Mouse (Mus musculus) limb, embryonic 15.5 days (tissue): Measurements from ENCODE around the gene Kcnh1. TPM values are rescaled to one million over a fixed set of nuclear protein-coding genes. Genes with fewer than 3 reads are reported as not detected.

Experiments
- ATAC-seq: fragments of 200-750 bp; cut with Nextera tagmentation; 2 replicates; pipeline ENCODE4 v1.8.0; 2017; ENCODE audit warnings: low read depth, moderate TSS enrichment; ENCODE audit not compliant: insufficient number of reproducible peaks, low FRiP score, low TSS enrichment
- H3K27ac ChIP-seq: fragments of 300-500 bp; sonication (generic); 2 replicates; pipeline ENCODE4 v1.5.1; 2015; ENCODE audit warnings: moderate library complexity, mild to moderate bottlenecking, inconsistent platforms
- H3K27me3 ChIP-seq: fragments of 300-500 bp; sonication (generic); 2 replicates; pipeline ENCODE4 v1.6.1; 2015; ENCODE audit warnings: inconsistent platforms
- H3K36me3 ChIP-seq: fragments of 300-500 bp; sonication (generic); 2 replicates; pipeline ENCODE4 v1.6.1; 2015; ENCODE audit warnings: inconsistent platforms
- H3K4me1 ChIP-seq: fragments of 300-500 bp; sonication (generic); 2 replicates; pipeline ENCODE4 v1.6.1; 2015; ENCODE audit warnings: inconsistent platforms
- H3K4me2 ChIP-seq: fragments of 300-500 bp; sonication (generic); 2 replicates; pipeline ENCODE4 v1.6.1; 2015; ENCODE audit warnings: mild to moderate bottlenecking, inconsistent platforms
- H3K4me3 ChIP-seq: fragments of 300-500 bp; sonication (generic); 2 replicates; pipeline ENCODE4 v1.5.1; 2015; ENCODE audit warnings: mild to moderate bottlenecking, inconsistent platforms
- H3K9ac ChIP-seq: fragments of 300-500 bp; sonication (generic); 2 replicates; pipeline ENCODE4 v1.6.1; 2015; ENCODE audit warnings: inconsistent platforms
- H3K9me3 ChIP-seq: fragments of 300-500 bp; sonication (generic); 2 replicates; pipeline ENCODE4 v1.6.1; 2016; ENCODE audit warnings: inconsistent platforms
- WGBS: fragments of 180-500 bp; shearing (Covaris S2); methylation state at CpG from one replicate; pipeline ENCODE4 v1.1.7; 2015; 5-methylcytosine and 5-hydroxymethylcytosine counted together
- polyA plus RNA-seq: library from polyadenylated mRNA; unstranded; fragments of >200 nt; fragmentation: Nextera tagmentation; extraction: Ambion mirVana; gene quantifications from 2 replicates; pipeline ENCODE4 v1.2.1, GENCODE M21; 2015

Gene Kcnh1
- polyA plus RNA-seq, 1 experiment from 2014 or later = 0.61 TPM

- Histone ChIP-seq H3K27ac (no peak overlapping the region), H3K27me3 (no peaks in the 10 kb centered on the region), H3K4me2 (no peak overlapping the region), H3K36me3 (no peaks in the 10 kb centered on the region), H3K9me3 (no peaks in the 10 kb centered on the region), H3K9ac (no peak overlapping the region), H3K4me1 (0 out of 2 replicates have a peak, but pooled peaks cover 5% of the 10 kb centered on the region), H3K4me3 (no peak overlapping the region)
- 71% methylated on average over 2 of the region's 2 CpGs for WGBS
- no peak for ATAC-seq
These were observed 113.0 kb downstream of the Kcnh1 start for GRCm38 (mm10) chr1:192303615-192304014.

GRCm38 (mm10) chr1:192305155-192305554 lies 114.6 kb downstream of the Kcnh1 start:
- Histone ChIP-seq H3K27me3 (no peaks in the 10 kb centered on the region), H3K27ac (no peak overlapping the region), H3K4me2 (no peak overlapping the region), H3K36me3 (no peaks in the 10 kb centered on the region), H3K4me3 (no peak overlapping the region), H3K9me3 (no peaks in the 10 kb centered on the region), H3K4me1 (0 out of 2 replicates have a peak, but pooled peaks cover 5% of the 10 kb centered on the region), H3K9ac (no peak overlapping the region)
- no peak for ATAC-seq
- WGBS = 70% methylated on average over 1 of the region's 1 CpGs

- no peaks in the 10 kb centered on the region for H3K9me3 ChIP-seq
- ATAC-seq = no peak
- no peak overlapping the region for H3K4me2 ChIP-seq
These were observed 116.5 kb downstream of the Kcnh1 start for GRCm38 (mm10) chr1:192307055-192307454.

GRCm38 (mm10) chr1:192311298-192311697 lies 120.7 kb downstream of the Kcnh1 start:
- no peak overlapping the region for H3K4me3 ChIP-seq
- H3K27ac ChIP-seq = no peak overlapping the region
- H3K36me3 ChIP-seq = no peaks in the 10 kb centered on the region
- H3K4me1 ChIP-seq = peaks cover 16% of the 10 kb centered on the region
- no peak for ATAC-seq
- no peaks in the 10 kb centered on the region for H3K9me3 ChIP-seq
- no peaks in the 10 kb centered on the region for H3K27me3 ChIP-seq
- no peak overlapping the region for H3K4me2 ChIP-seq
- no peak overlapping the region for H3K9ac ChIP-seq

More at GRCm38 (mm10) chr1:192307055-192307454, 116.5 kb downstream of the Kcnh1 start:
- Histone ChIP-seq H3K27ac (no peak overlapping the region), H3K9ac (no peak overlapping the region), H3K4me3 (no peak overlapping the region), H3K4me1 (peaks cover 7% of the 10 kb centered on the region), H3K27me3 (no peaks in the 10 kb centered on the region), H3K36me3 (no peaks in the 10 kb centered on the region)

- Histone ChIP-seq H3K9me3 (no peaks in the 10 kb centered on the region), H3K4me2 (no peak overlapping the region), H3K4me3 (no peak overlapping the region), H3K4me1 (peaks cover 16% of the 10 kb centered on the region), H3K36me3 (no peaks in the 10 kb centered on the region), H3K9ac (no peak overlapping the region), H3K27ac (no peak overlapping the region), H3K27me3 (no peaks in the 10 kb centered on the region)
- WGBS = 65% methylated on average over 6 of the region's 6 CpGs
- no peak for ATAC-seq
These were observed 121.4 kb downstream of the Kcnh1 start for GRCm38 (mm10) chr1:192311851-192312438.

- H3K4me1 ChIP-seq = peaks cover 16% of the 10 kb centered on the region
- H3K4me3 ChIP-seq = no peak overlapping the region
- no peaks in the 10 kb centered on the region for H3K9me3 ChIP-seq
- H3K27me3 ChIP-seq = no peaks in the 10 kb centered on the region
- 44% methylated on average over 4 of the region's 4 CpGs for WGBS
- no peak overlapping the region for H3K9ac ChIP-seq
- no peak overlapping the region for H3K27ac ChIP-seq
- no peaks in the 10 kb centered on the region for H3K36me3 ChIP-seq
- no peak for ATAC-seq
- H3K4me2 ChIP-seq = no peak overlapping the region
These were observed 121.9 kb downstream of the Kcnh1 start for GRCm38 (mm10) chr1:192312446-192312845.

- H3K27me3 ChIP-seq = no peaks in the 10 kb centered on the region
- no peak overlapping the region for H3K4me3 ChIP-seq
- H3K36me3 ChIP-seq = no peaks in the 10 kb centered on the region
- H3K4me1 ChIP-seq = peaks cover 12% of the 10 kb centered on the region
- H3K9me3 ChIP-seq = no peaks in the 10 kb centered on the region
- ATAC-seq = no peak
- 49% methylated on average over 4 of the region's 4 CpGs for WGBS
- H3K4me2 ChIP-seq = no peak overlapping the region
- H3K9ac ChIP-seq = no peak overlapping the region
- H3K27ac ChIP-seq = no peak overlapping the region
These were observed 122.4 kb downstream of the Kcnh1 start for GRCm38 (mm10) chr1:192312998-192313397.

- Histone ChIP-seq H3K27ac (no peak overlapping the region), H3K36me3 (no peaks in the 10 kb centered on the region), H3K4me3 (no peak overlapping the region), H3K4me2 (no peak overlapping the region), H3K27me3 (no peaks in the 10 kb centered on the region), H3K9me3 (no peaks in the 10 kb centered on the region), H3K4me1 (peaks cover 11% of the 10 kb centered on the region), H3K9ac (no peak overlapping the region)
- no peak for ATAC-seq
- 42% methylated on average over 7 of the region's 7 CpGs for WGBS
These were observed 123.0 kb downstream of the Kcnh1 start for GRCm38 (mm10) chr1:192313571-192313972.

GRCm38 (mm10) chr1:192314044-192314443 lies 123.5 kb downstream of the Kcnh1 start:
- no peak for ATAC-seq
- H3K4me2 ChIP-seq = no peak overlapping the region
- no peak overlapping the region for H3K27ac ChIP-seq
- no peaks in the 10 kb centered on the region for H3K9me3 ChIP-seq
- H3K27me3 ChIP-seq = no peaks in the 10 kb centered on the region
- peaks cover 11% of the 10 kb centered on the region for H3K4me1 ChIP-seq
- no peak overlapping the region for H3K9ac ChIP-seq
- H3K4me3 ChIP-seq = no peak overlapping the region
- H3K36me3 ChIP-seq = no peaks in the 10 kb centered on the region
- 62% methylated on average over 3 of the region's 3 CpGs for WGBS

- Histone ChIP-seq H3K27me3 (no peaks in the 10 kb centered on the region), H3K4me2 (no peak overlapping the region), H3K4me3 (no peak overlapping the region), H3K9ac (no peak overlapping the region), H3K4me1 (peaks cover 11% of the 10 kb centered on the region), H3K36me3 (no peaks in the 10 kb centered on the region), H3K9me3 (no peaks in the 10 kb centered on the region), H3K27ac (no peak overlapping the region)
- no peak for ATAC-seq
- 57% methylated on average over 1 of the region's 1 CpGs for WGBS
These were observed 125.0 kb downstream of the Kcnh1 start for GRCm38 (mm10) chr1:192315392-192316070.

- no peak for ATAC-seq
- Histone ChIP-seq H3K9me3 (no peaks in the 10 kb centered on the region), H3K27me3 (no peaks in the 10 kb centered on the region), H3K36me3 (no peaks in the 10 kb centered on the region), H3K4me3 (no peak overlapping the region), H3K9ac (no peak overlapping the region), H3K4me2 (no peak overlapping the region), H3K27ac (no peak overlapping the region), H3K4me1 (no peaks in the 10 kb centered on the region)
- 54% methylated on average over 3 of the region's 3 CpGs for WGBS
These were observed 133.6 kb downstream of the Kcnh1 start for GRCm38 (mm10) chr1:192324223-192324622.

GRCm38 (mm10) chr1:192327052-192327451 lies 136.5 kb downstream of the Kcnh1 start:
- no peak overlapping the region for H3K4me3 ChIP-seq
- H3K4me2 ChIP-seq = no peak overlapping the region
- no peaks in the 10 kb centered on the region for H3K36me3 ChIP-seq
- no peaks in the 10 kb centered on the region for H3K9me3 ChIP-seq
- H3K4me1 ChIP-seq = no peaks in the 10 kb centered on the region
- H3K27ac ChIP-seq = no peak overlapping the region
- no peak overlapping the region for H3K9ac ChIP-seq
- no peaks in the 10 kb centered on the region for H3K27me3 ChIP-seq
- ATAC-seq = no peak
- WGBS = 88% methylated on average over 8 of the region's 8 CpGs
